Mouse (Mus musculus) spleen, postnatal 4 days (tissue): ENCODE results near the gene Cep128.
"Not testable (repeated sequence)": the region's sequence is repeated elsewhere in the genome, so short reads cannot be mapped to it uniquely, and the experiment has no call there.

Experiments
- DNase-seq, 2 experiments: peaks; one replicate each; pipeline ENCODE4 v3.0.0; 2022; ENCODE audit warnings: low spot score in 2 of 2

The Cep128 gene

DNA sequence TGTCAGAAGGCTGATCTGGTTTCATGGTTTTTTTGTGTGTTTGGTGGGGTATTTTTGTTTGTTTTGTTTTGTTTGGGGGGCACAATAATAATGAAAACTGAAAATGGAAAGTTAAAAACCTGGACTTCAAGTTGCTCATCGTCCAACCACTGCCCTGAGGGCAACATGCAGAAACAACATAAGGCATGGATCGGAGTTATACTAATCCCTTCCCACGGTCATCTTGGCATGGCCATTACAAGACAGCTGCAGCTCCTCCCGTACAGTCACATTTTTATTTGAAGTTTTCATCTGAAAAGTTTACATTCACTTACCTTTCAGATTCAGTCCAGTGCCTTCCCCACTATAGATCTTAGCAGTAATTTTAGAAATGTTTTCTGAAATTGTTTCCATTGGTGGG lies 321.5 kb downstream of the Cep128 start:
- DNase-seq, result no peak

DNA sequence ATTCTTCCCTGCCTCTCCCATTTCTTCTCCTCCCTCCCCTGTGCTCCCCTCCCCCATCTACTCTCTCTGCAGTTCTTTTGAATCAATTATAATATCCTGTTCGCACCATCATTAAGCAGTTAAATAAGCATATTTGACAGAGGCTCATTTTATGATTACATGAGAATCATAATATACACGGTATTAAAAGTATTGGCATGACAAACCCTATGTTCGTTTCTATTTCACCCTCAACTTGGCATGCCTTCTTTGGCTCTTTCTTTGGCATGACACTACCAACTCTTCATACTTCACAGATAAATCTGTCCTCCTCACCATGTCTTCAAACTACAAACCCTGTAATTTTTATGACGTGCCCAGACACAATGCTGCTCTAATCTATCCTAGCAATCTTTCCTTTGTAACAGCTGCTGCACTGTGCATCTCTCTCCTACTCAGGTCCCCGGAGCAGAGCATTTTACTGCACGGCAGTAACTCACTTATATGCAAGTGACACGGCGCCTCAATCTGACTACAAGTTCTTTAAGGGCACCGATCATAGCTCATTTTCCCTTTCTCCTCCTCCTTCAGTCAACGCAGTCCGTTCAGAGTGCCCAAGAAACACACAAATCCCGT lies 324.4 kb downstream of the Cep128 start:
- no peak for DNase-seq

DNA sequence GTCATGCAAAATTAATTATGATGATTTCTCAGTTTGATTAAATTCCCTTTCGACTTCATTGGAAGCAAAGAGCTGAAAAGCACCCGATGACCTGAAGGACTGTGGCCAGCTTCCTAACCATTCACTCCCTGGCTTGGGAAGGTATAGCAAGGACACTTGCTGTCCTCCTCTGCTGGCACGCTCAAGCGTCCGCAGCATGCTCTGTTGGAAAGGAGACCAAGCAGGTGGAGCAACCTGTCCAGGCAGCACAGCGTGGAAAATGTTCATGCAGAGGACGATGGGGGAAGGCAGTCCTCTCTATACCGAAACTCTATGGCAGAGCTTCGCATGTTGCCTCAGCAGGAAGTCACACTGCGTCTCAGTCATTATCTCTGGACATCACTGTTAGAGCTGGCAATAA lies 327.3 kb downstream of the Cep128 start:
- DNase-seq, result no peak

GRCm38 (mm10) chr12:91052301-91052700 lies 331.9 kb downstream of the Cep128 start:
- no peak for DNase-seq

GRCm38 (mm10) chr12:91050593-91051325 lies 333.4 kb downstream of the Cep128 start:
- DNase-seq, result no peak

- no peak for DNase-seq
Measured at GRCm38 (mm10) chr12:91041363-91041762, 342.8 kb downstream of the Cep128 start.

GRCm38 (mm10) chr12:91040267-91040905 lies 343.8 kb downstream of the Cep128 start:
- no peak for DNase-seq

DNA sequence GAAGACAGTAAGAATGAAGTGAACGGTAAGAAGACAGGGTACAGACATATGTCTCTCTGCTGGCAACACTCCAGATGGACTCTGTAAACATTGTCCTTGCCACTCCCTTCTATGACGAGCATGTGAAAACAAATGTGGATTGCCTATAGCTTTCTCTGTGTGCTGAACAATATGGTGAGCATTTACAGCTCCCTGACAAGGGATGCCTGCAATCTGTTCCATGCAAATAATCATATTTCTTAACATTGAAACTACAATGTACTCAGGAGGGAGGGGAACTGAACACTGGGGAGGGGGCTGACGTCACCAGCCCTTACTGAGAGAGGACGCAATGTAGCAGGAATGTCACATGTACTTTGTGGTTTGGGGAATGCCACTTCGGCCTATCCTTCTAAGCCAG lies 355.1 kb downstream of the Cep128 start:
- no peak for DNase-seq

DNA sequence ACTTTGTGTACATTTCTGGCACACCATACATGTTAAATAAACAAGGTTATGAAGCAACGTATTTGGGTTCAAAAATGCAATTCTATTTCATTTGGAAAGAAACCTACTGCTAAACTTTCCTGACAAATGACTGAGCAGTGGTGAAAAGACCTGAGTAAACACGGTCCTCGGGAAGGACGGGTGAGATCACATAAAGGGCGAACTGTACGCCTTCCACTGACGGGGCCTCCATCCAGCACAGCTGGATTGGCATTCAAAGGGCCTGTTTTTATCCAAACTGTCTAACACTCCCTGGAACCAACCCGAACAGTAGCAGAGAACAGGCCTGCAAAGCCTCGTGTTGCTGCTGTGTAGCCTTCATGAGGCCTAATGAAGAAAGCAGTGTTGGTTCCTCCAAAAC lies 356.5 kb downstream of the Cep128 start:
- DNase-seq, result no peak

DNA sequence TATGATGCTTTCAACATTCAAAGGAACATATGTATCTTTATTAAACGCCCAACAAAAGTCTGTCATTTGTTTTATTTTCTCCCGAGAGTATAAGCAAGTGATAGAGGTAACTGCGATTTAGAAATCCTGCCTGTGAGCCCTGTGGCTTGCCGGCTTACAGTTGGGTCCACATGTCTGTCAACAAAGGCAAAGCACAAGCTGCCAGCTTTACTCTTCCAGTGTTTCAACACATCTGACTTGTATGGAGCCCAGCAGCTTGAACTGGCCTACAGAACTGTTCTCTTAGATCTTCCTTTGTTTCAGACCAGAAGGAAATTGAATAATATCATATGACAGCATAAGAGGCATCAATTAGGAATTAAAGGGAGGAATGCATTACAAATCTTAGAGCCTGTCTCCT lies 357.1 kb downstream of the Cep128 start:
- no peak for DNase-seq

GRCm38 (mm10) chr12:91015075-91015474 lies 369.1 kb downstream of the Cep128 start:
- DNase-seq, result no peak

GRCm38 (mm10) chr12:91013043-91013442 lies 371.2 kb downstream of the Cep128 start:
- DNase-seq, result no peak

DNA sequence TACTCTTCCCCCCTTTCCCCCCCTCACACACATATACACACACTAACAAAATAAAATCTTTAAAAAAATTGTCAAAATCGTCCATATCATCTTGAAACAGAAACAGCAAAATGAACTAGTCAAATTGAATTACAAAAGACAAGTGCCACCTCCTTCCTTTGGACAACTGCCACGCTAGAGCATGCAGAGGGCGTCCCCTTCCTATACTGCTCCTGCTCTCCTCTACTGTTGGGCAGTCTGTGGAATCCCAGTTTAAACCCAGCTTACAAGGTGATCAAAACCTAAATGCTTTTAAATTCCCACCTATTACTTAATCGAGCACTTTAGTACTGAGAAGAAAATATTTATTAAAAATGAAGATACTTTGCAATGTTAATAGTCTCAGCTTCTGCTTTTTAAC lies 372.0 kb downstream of the Cep128 start:
- no peak for DNase-seq

GRCm38 (mm10) chr12:91008736-91009135 lies 375.5 kb downstream of the Cep128 start:
- DNase-seq, result no peak

- DNase-seq, result no peak
Measured at GRCm38 (mm10) chr12:91008170-91008569, 376.0 kb downstream of the Cep128 start.

DNA sequence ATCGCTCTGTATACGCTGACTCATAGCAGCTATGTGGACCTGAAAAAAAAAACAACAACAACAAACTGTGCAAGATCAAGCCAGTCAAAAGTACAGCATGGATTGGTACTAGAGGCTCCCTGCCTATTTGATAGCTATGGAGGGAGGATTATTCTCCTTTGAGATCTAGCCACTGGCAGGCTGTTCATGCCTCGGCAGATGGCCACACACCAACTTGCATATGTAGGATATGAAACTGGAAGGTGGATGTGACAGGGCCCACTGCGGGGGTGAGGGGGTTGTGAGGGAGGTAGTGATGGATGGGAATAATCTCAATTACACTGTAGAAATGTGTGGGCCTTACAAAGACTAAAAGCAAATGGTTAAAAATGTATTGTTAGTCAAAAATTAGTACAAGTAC lies 386.7 kb downstream of the Cep128 start:
- no peak for DNase-seq

DNA sequence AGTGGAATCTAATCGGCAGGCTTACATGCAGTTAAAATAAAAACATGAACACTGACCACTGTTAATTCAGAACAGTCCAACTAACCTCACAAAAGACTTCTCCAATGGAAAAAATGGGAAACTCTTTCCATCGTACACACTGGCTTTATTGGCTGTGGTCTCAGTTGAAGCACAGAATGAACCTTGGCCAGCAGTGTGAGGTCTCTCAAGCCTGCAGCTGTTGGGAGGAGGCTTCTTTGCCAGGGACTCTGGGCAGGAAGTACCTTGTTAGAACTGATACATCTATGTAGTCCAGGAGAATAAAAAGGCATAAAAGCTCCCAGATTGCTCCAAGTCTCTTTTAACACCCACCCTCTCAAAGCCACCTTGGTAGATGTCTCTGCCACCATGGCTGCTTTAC lies 390.9 kb downstream of the Cep128 start:
- no peak for DNase-seq

GRCm38 (mm10) chr12:90987782-90988181 lies 396.4 kb downstream of the Cep128 start:
- DNase-seq, result no peak

DNA sequence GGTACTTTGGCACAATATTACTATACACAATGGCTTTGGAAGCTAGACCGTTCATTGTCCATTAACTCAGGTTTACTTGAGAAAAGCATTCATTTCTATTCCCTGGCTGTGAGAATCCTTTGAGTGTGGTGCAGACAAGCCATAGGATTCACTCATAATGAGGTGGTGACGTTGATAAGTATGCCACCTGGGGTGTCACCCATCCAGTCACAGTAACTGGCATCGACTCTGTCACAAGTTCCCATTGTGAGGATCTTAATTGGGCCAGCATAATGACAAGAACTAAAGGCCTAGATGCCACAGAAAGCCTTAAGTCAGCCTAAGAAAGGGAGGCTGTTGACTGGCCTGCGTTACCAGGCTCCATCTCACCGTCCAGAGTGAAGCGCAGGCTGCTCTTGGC lies 396.9 kb downstream of the Cep128 start:
- DNase-seq, result no peak

DNA sequence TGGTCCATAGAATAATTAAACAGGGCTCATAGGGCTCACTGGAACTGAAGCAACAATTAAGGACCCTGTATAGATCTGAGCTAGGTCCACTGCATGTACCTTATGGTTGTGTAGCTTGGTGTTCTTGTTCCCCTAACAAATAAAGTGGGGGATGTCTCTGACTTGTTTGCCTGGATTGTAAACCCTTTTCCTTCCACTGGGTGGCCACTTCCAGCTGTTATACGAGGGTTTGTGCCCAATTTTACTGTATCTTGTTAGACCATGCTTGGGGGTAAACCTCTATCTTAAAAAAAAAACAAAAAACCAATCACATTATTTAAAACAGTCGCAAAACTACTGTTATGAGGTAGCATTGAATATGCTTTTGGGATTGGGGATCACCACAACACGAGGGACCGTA lies 402.2 kb downstream of the Cep128 start:
- no peak for DNase-seq

DNA sequence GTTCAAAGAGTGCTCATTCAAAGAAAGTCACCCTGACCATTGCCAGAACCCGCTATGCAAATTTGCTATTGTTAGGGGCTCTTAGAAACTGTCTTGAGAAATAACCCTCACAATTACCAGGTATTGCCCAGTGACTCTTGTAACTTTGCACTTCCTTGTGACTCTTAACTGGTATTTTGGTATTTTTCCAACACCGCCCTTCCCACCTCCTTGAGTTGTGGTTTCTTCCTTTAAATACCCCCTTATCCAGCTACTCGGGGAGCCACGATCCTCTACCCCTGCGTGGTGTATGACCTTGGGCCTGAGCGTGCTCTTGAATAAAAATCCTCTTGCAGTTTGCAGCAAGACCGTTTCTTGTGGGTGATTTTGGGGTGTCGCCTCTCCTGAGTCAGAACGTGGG lies 407.8 kb downstream of the Cep128 start:
- not testable (repeated sequence) for DNase-seq

DNA sequence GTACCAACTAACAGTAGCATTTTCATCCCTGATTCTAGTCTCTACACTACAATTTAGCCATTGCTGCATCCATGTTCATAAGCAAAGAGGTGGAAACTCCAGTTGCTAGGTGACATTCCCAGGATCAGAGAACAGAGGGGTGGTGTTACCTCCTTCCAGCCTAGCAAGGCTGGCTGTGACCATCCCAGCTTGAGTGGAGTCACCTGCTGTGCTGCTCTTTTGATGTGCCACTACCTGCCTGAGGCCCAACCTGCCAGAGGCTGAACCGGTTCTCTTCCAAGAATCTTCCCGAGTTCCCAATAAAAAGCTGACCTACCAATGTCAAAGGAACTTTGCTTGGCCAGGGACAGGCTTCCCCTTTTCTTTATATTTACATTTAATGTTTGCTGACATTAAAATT lies 408.8 kb downstream of the Cep128 start:
- no peak for DNase-seq

GRCm38 (mm10) chr12:90971156-90971555 lies 413.1 kb downstream of the Cep128 start:
- no peak for DNase-seq
